Mouse (Mus musculus): ENCODE data around the gene Aco2. TPM values are rescaled to one million over a fixed set of nuclear protein-coding genes. Genes with fewer than 3 reads are reported as not detected.

Gene Aco2
- polyA plus RNA-seq, 1 experiment from 2014 or later = 288 TPM

- no peaks in the 10 kb centered on the region for H3K27me3 ChIP-seq (replicated peaks; ENCODE audit: control insufficient read depth, insufficient read depth, low read length)
- H3K36me3 ChIP-seq (ENCODE audit: control insufficient read depth, insufficient read depth, low read length) = peaks cover 21% of the 10 kb centered on the region
- 83% methylated on average over 9 of the region's 9 CpGs for WGBS
Observed at GRCm38 (mm10) chr15:81852411-81853000, 19.6 kb upstream of the Aco2 start.

DNA sequence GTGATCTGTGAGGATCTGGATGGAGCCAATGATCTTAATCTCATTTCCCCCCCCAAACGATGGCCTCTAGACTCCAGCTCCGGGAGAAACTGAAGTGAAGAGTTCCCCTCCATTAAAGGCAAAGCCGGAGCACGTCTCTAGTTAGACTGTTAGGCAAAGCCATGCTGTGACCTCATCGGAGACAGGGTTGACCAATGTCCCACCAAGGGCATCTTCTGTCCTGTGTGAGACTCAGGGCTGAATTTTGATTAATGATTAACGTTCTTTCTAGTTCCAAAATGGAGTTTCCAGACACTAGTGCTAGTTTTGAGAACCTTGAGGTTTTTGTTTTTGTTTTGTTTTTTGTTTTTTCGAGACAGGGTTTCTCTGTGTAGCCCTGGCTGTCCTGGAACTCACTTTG is 19.0 kb upstream of the Aco2 start:
- Histone ChIP-seq H3K9ac (ENCODE audit: low read depth, low read length) (no peak overlapping the region), H3K36me3 (ENCODE audit: control insufficient read depth, insufficient read depth, low read length) (peaks cover 21% of the 10 kb centered on the region), H3K9me3 (ENCODE audit: control insufficient read depth, low read length) (no peaks in the 10 kb centered on the region), H3K4me1 (ENCODE audit: control insufficient read depth, insufficient read depth, low read length) (peaks cover 15% of the 10 kb centered on the region), H3K27me3 (replicated peaks; ENCODE audit: control insufficient read depth, insufficient read depth, low read length) (no peaks in the 10 kb centered on the region), H3K4me2 (ENCODE audit: low read depth, low read length) (no peak overlapping the region), H3K4me3 (ENCODE audit: low read length) (no peak overlapping the region), H3K27ac (ENCODE audit: low read length) (no peak overlapping the region)
- ATAC-seq = no peak
- WGBS = 81% methylated on average over 7 of the region's 7 CpGs

More at GRCm38 (mm10) chr15:81852411-81853000, 19.6 kb upstream of the Aco2 start:
- H3K9me3 ChIP-seq (ENCODE audit: control insufficient read depth, low read length) = no peaks in the 10 kb centered on the region
- no peak for ATAC-seq
- no peak overlapping the region for H3K4me2 ChIP-seq (ENCODE audit: low read depth, low read length)
- no peak overlapping the region for H3K9ac ChIP-seq (ENCODE audit: low read depth, low read length)
- peaks cover 15% of the 10 kb centered on the region for H3K4me1 ChIP-seq (ENCODE audit: control insufficient read depth, insufficient read depth, low read length)
- H3K4me3 ChIP-seq (ENCODE audit: low read length) = no peak overlapping the region
- no peak overlapping the region for H3K27ac ChIP-seq (ENCODE audit: low read length)

DNA sequence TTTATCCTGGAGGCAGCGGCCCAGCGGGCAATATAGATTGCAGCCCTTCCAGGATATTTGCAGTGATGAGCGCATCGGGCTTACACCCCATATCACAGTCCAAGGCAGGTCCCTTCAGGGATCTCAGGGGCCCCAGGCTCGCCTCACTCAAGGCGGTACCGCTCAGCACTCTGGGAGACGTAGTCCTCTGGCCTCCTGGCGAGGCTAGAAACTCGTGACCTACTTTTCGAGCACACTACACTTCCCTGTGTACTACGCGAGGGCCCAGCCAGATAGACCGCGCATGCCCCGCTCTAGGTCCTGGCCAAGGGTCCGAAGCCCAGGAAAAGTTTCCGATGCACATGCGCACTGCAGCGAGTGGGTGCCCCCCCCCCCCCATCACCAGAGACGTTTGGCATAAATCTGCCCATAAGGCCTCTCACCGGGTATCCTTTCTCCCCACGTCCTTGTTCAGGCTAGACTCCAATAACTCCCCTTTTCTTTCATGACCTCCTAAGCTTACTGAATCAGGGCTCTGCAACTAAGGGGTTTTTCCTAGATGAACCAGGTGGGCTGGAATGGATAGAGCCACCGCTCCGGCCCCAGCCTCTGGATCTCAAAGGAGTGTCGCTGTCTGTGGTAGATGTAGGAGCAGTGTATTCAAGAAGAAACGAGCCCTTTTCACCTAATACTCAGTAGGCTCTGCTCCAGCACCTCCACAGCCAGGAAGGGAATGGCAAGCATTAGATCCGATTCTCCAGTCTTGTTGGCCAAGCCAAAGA is 15.9 kb upstream of the Aco2 start:
- Histone ChIP-seq H3K36me3 (ENCODE audit: control insufficient read depth, insufficient read depth, low read length) (peaks cover 11% of the 10 kb centered on the region), H3K27me3 (replicated peaks; ENCODE audit: control insufficient read depth, insufficient read depth, low read length) (no peaks in the 10 kb centered on the region), H3K4me2 (ENCODE audit: low read depth, low read length) (peak overlapping the region; percentile 87), H3K4me3 (ENCODE audit: low read length) (peak overlapping the region; percentile 78), H3K4me1 (ENCODE audit: control insufficient read depth, insufficient read depth, low read length) (peaks cover 15% of the 10 kb centered on the region), H3K27ac (ENCODE audit: low read length) (peak overlapping the region; percentile 95), H3K9ac (ENCODE audit: low read depth, low read length) (peak overlapping the region; percentile 95), H3K9me3 (ENCODE audit: control insufficient read depth, low read length) (no peaks in the 10 kb centered on the region)
- 1% methylated on average over 28 of the region's 28 CpGs for WGBS
- peak; percentile 92 for ATAC-seq

DNA sequence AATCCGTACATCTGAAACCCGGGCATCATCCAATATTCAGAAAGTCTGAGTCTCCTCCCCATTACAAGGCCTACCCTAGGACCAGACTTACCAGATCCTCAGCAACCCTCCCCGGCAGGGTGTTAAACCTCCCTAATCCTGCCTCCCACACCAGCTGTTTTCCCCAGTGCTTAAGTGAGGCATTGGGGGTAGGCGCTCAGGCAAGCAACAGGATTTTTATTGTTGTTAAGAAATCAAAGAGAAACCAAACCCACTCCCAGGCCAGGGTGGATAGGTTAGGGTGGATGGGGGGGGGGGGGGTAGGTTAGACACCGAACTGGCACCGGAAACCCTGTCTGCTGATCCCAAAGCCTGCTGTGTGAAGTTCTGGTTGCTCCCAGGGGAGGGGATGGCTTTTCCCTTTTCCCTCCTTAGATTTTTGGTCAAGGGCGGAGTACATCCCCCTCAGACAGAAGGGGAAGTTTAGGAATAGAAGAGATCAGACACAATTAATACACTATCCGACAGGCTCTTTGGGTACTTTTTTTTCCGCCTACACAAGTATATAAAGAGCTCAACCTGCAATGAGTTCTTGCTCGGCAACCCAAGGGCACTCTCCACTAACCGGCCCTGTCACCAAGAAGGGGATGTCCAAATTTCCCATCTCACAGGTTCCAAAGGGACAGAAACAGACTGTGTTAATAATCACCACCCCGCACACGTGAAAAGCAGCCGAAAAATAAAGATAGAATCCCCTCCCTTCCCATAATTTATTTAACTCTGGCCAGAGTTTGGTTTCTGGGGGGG is 15.0 kb upstream of the Aco2 start:
- H3K27ac ChIP-seq (ENCODE audit: low read length) = peak overlapping the region; percentile 95
- peaks cover 8% of the 10 kb centered on the region; the same call in 1 of the 2 replicates for H3K36me3 ChIP-seq (ENCODE audit: control insufficient read depth, insufficient read depth, low read length)
- no peaks in the 10 kb centered on the region for H3K27me3 ChIP-seq (replicated peaks; ENCODE audit: control insufficient read depth, insufficient read depth, low read length)
- peak overlapping the region; percentile 78 for H3K4me3 ChIP-seq (ENCODE audit: low read length)
- no peak for ATAC-seq
- peak overlapping the region; percentile 95 for H3K9ac ChIP-seq (ENCODE audit: low read depth, low read length)
- H3K4me2 ChIP-seq (ENCODE audit: low read depth, low read length) = peak overlapping the region; percentile 87
- no peaks in the 10 kb centered on the region for H3K9me3 ChIP-seq (ENCODE audit: control insufficient read depth, low read length)
- under 1% methylated on average over 14 of the region's 14 CpGs for WGBS
- peaks cover 15% of the 10 kb centered on the region for H3K4me1 ChIP-seq (ENCODE audit: control insufficient read depth, insufficient read depth, low read length)

- Histone ChIP-seq H3K27ac (ENCODE audit: low read length) (peak overlapping the region; percentile 95), H3K4me2 (ENCODE audit: low read depth, low read length) (peak overlapping the region; percentile 87), H3K27me3 (replicated peaks; ENCODE audit: control insufficient read depth, insufficient read depth, low read length) (no peaks in the 10 kb centered on the region), H3K36me3 (ENCODE audit: control insufficient read depth, insufficient read depth, low read length) (peaks cover 3% of the 10 kb centered on the region; the same call in 1 of the 2 replicates), H3K4me3 (ENCODE audit: low read length) (peak overlapping the region; percentile 78), H3K9ac (ENCODE audit: low read depth, low read length) (peak overlapping the region; percentile 95), H3K9me3 (ENCODE audit: control insufficient read depth, low read length) (no peaks in the 10 kb centered on the region), H3K4me1 (ENCODE audit: control insufficient read depth, insufficient read depth, low read length) (peaks cover 15% of the 10 kb centered on the region)
- WGBS = under 1% methylated on average over 33 of the region's 33 CpGs
- 0 out of 2 replicates have a peak, but pooled peaks have one; percentile 5 for ATAC-seq
Observed at GRCm38 (mm10) chr15:81857724-81858116, 14.4 kb upstream of the Aco2 start.

DNA sequence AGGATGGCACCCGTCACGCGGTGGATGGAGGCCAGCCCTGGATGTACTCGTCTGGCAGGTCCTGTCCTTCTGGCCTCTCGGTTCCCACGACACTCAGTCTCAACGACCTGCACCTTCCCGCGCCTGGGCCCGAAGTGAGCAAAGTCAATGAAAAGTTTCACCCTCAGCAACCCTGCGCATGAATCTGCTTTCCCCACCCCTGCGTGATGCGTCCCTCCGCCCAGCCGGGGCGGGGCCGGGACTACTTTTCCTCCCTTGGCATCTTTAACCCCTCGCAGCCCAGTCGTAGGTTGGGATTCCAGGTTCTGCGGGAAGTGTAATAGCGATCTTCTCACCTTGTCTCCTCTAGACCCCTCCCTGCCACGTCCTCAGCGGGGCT is 14.0 kb upstream of the Aco2 start:
- peaks cover 12% of the 10 kb centered on the region for H3K4me1 ChIP-seq (ENCODE audit: control insufficient read depth, insufficient read depth, low read length)
- H3K36me3 ChIP-seq (ENCODE audit: control insufficient read depth, insufficient read depth, low read length) = no peaks in the 10 kb centered on the region
- peak; percentile 34 for ATAC-seq
- H3K9me3 ChIP-seq (ENCODE audit: control insufficient read depth, low read length) = no peaks in the 10 kb centered on the region
- H3K4me2 ChIP-seq (ENCODE audit: low read depth, low read length) = peak overlapping the region; percentile 87
- no peaks in the 10 kb centered on the region for H3K27me3 ChIP-seq (replicated peaks; ENCODE audit: control insufficient read depth, insufficient read depth, low read length)
- H3K27ac ChIP-seq (ENCODE audit: low read length) = peak overlapping the region; percentile 95
- WGBS = under 1% methylated on average over 23 of the region's 23 CpGs
- peak overlapping the region; percentile 95 for H3K9ac ChIP-seq (ENCODE audit: low read depth, low read length)
- peak overlapping the region; percentile 78 for H3K4me3 ChIP-seq (ENCODE audit: low read length)

DNA sequence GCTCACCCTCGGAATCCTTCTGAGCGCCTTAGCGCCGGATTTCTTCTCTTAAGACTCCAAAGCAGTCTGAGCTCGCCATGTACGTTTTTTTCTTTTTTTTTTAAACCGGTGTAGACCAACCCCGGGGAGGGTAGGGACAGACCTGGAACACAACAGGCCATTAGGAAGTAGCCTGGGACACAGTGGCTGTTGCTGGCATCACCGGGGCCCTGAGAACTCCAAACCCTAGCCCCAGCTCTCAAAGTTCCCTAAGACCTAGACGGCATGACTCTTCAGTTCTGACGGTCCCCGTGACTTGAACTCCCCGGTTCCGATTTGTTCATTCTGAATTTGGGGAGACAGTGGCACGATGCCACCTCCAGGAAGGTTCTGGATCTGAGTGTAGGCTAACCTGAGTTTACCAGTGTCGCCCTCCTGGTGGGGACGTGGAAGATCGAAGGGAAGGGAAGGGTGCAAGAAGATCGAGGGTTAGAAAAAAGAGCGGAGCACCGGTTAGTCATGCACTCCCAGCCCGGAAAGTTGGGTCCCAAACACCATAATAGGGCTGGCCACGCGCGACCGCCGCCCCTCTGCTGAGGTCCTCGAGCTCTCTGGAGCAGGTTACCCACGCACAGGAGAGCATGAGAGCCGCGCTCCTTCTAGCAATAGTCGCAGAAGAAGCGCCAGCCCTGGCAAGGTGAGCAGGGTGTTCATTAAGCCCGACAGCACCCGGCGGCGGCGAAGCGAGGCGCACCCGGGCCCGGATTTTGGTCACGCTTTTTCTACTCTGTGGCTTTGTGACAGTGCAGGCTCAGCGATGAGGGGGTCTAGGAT is 13.4 kb upstream of the Aco2 start, which contains the start of gene Tob2:
TSS of gene Tob2 (minus strand) at position 280 of the 813 bp plus-strand sequence.
- Histone ChIP-seq H3K27me3 (replicated peaks; ENCODE audit: control insufficient read depth, insufficient read depth, low read length) (no peaks in the 10 kb centered on the region), H3K4me1 (ENCODE audit: control insufficient read depth, insufficient read depth, low read length) (peaks cover 9% of the 10 kb centered on the region), H3K4me3 (ENCODE audit: low read length) (peak within 1 kb of the TSS; percentile 78), H3K36me3 (ENCODE audit: control insufficient read depth, insufficient read depth, low read length) (no peaks in the 10 kb centered on the region), H3K9ac (ENCODE audit: low read depth, low read length) (peak within 1 kb of the TSS; percentile 95), H3K4me2 (ENCODE audit: low read depth, low read length) (peak within 1 kb of the TSS; percentile 87), H3K9me3 (ENCODE audit: control insufficient read depth, low read length) (no peaks in the 10 kb centered on the region), H3K27ac (ENCODE audit: low read length) (peak within 1 kb of the TSS; percentile 95)
- WGBS = under 1% methylated on average over 44 of the region's 44 CpGs
- ATAC-seq = peak; percentile 10

DNA sequence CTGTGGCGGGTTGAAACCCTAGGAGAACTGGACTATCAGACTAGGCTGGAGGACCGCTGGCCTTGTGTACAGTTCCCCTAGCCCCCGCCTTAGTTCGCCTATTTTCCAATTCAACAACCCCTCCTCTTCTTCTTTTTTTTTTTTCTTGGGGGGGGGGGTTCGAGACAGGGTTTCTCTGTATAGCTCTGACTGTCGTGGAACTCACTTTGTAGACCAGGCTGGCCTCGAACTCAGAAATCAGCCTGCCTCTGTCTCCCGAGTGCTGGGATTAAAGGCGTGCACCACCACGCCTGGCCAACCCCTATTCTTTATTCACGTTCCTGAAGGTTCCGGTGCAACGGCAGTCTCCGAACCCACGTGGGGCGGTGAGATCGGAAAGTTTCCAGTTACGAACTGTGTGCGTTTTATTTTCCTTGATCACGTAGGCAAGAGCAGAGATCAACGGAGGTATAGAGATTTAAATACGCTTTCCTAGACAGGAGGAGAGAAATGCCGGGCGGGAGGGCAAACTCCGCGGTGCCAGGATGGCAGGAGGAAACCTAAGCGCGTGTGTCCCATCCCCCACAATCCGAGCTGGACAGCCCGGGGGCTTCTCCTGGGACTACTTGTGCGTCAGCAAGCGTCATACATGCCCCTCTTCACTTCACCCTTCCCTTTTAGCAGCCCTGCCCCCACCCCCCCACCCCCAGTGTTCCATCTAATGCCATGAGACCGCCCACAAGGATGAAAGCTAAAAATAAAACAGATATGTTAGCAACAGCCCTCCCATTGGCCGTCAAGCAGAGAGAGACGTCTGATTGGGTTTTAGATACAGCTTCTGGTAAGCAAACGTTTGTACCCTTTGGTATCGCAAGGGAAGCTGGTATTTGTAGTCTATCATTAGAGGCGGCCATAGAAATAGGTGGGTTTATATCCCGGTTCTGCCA is 12.5 kb upstream of the Aco2 start:
- peak overlapping the region; percentile 95 for H3K9ac ChIP-seq (ENCODE audit: low read depth, low read length)
- H3K36me3 ChIP-seq (ENCODE audit: control insufficient read depth, insufficient read depth, low read length) = no peaks in the 10 kb centered on the region; the same call in 1 of the 2 replicates
- no peaks in the 10 kb centered on the region for H3K27me3 ChIP-seq (replicated peaks; ENCODE audit: control insufficient read depth, insufficient read depth, low read length)
- peak overlapping the region; percentile 78 for H3K4me3 ChIP-seq (ENCODE audit: low read length)
- WGBS = under 1% methylated on average over 39 of the region's 39 CpGs
- ATAC-seq = peak; percentile 79
- no peaks in the 10 kb centered on the region for H3K9me3 ChIP-seq (ENCODE audit: control insufficient read depth, low read length)
- H3K4me1 ChIP-seq (ENCODE audit: control insufficient read depth, insufficient read depth, low read length) = peaks cover 8% of the 10 kb centered on the region; the same call in 1 of the 2 replicates
- H3K27ac ChIP-seq (ENCODE audit: low read length) = peak overlapping the region; percentile 95
- H3K4me2 ChIP-seq (ENCODE audit: low read depth, low read length) = peak overlapping the region; percentile 78

Measured in intestine, embryonic 16.5 days (tissue).